Mouse (Mus musculus) ES-E14 (cell line): ENCODE measurements around the gene Olfr658. TPM values are rescaled to one million over a fixed set of nuclear protein-coding genes. Genes with fewer than 3 reads are reported as not detected.
A peak's percentile ranks its signal among the peaks of the same experiment; 100 is the strongest.

Experiments used
- DNase-seq: peaks from one replicate; pipeline ENCODE4 v3.0.0-alpha.2; 2013; ENCODE audit warnings: low read depth, low spot score
- H3K27ac ChIP-seq: 2 replicates; pipeline ENCODE4 v1.5.1; 2012; ENCODE audit warnings: low read depth, mild to moderate bottlenecking, low read length, moderate library complexity, mixed read lengths; ENCODE audit not compliant: poor library complexity, insufficient read depth, severe bottlenecking
- H3K36me3 ChIP-seq: 2 replicates; pipeline ENCODE4 v1.6.1; 2012; ENCODE audit warnings: mild to moderate bottlenecking, low read length, moderate library complexity, mixed read lengths; ENCODE audit not compliant: control insufficient read depth, poor library complexity, insufficient read depth, severe bottlenecking
- H3K4me1 ChIP-seq, 2 experiments: fragments of 150-350 bp in 1 of 2; sonication (generic) in 1 of 2; 2 replicates each; pipeline ENCODE4 v1.6.1; 2012; ENCODE audit warnings: low read length in 2 of 2, mild to moderate bottlenecking in 1 of 2, mixed read lengths in 1 of 2; ENCODE audit not compliant: control insufficient read depth in 2 of 2, insufficient read depth in 2 of 2, poor library complexity in 1 of 2
- H3K4me3 ChIP-seq, 2 experiments: fragments of 150-350 bp in 1 of 2; sonication (generic) in 1 of 2; 2 replicates each; pipeline ENCODE4 v1.5.1; 2012; ENCODE audit warnings: low read length in 2 of 2, low read depth in 1 of 2, mild to moderate bottlenecking in 1 of 2, mixed read lengths in 1 of 2; ENCODE audit not compliant: insufficient read depth in 1 of 2, poor library complexity in 1 of 2, severe bottlenecking in 1 of 2
- H3K9ac ChIP-seq: 2 replicates; pipeline ENCODE4 v1.6.1; 2012; ENCODE audit warnings: low read depth, mild to moderate bottlenecking, low read length, mixed read lengths; ENCODE audit not compliant: poor library complexity, insufficient read depth, severe bottlenecking
- H3K9me3 ChIP-seq: fragments of 150-350 bp; sonication (generic); 2 replicates; pipeline ENCODE4 v1.6.1; 2012; ENCODE audit warnings: low read depth, mild to moderate bottlenecking, low read length; ENCODE audit not compliant: control insufficient read depth, insufficient read depth
- CHD2 ChIP-seq: IDR thresholded peaks from 2 replicates; pipeline ENCODE4 v1.6.1; 2014; ENCODE audit warnings: mild to moderate bottlenecking, low read depth, low read length, inconsistent platforms
- HCFC1 ChIP-seq: IDR thresholded peaks from 2 replicates; pipeline ENCODE4 v1.6.1; 2012; ENCODE audit warnings: low read length, inconsistent platforms, borderline replicate concordance; ENCODE audit not compliant: insufficient read depth
- MAFK ChIP-seq: IDR thresholded peaks from 2 replicates; pipeline ENCODE4 v1.6.1; 2014; ENCODE audit warnings: mild to moderate bottlenecking, low read depth, low read length, inconsistent platforms; ENCODE audit not compliant: insufficient read depth
- ZC3H11A ChIP-seq: IDR thresholded peaks from 2 replicates; pipeline ENCODE4 v1.6.1; 2012; ENCODE audit warnings: low read depth, mild to moderate bottlenecking, inconsistent platforms, low read length, borderline replicate concordance
- ZNF384 ChIP-seq: IDR thresholded peaks from 2 replicates; pipeline ENCODE4 v1.6.1; 2012; ENCODE audit warnings: low read depth, low read length, inconsistent platforms
- in situ Hi-C, 2 experiments: fragments of 600-800 bp; cut with MboI; formaldehyde crosslinking; loops; one replicate each; pipeline ENCODE4 v1.15.1; 2025; ENCODE audit warnings: low sequenced_read_pairs in 2 of 2, inconsistent platforms in 1 of 2; ENCODE audit not compliant: unreplicated experiment in 2 of 2
- total RNA-seq: library from RNA; depleted of rRNA; stranded (reverse); fragments of 300-350 nt; gene quantifications from 2 replicates; pipeline ENCODE4 v1.2.3, GENCODE M21; 2012; rRNA removed

Gene Olfr658
- 0.04 TPM in 1 of 2 replicates, not detected in the other for total RNA-seq

- in situ Hi-C loops, result no loop called here
- no peaks in the 10 kb centered on the region for H3K9me3 ChIP-seq
- no peak within 1 kb of the TSS for H3K9ac ChIP-seq
- no peak within 1 kb of the TSS for H3K27ac ChIP-seq
- peaks cover 0 to 3% of the 10 kb centered on the region in 2 experiments; a peak in 1 of 4 replicates for H3K4me1 ChIP-seq
- peak within 1 kb of the TSS; percentile 64 to 73 for H3K4me3 ChIP-seq
- DNase-seq, result peak; percentile 28
- TF ChIP-seq ZC3H11A (peak; percentile 26; the same call in 1 of the 2 replicates), CHD2 (no peak)
- H3K36me3 ChIP-seq, result no peaks in the 10 kb centered on the region
Observed at GRCm38 (mm10) chr7:104646841-104647482, at the start of gene Olfr658. Olfr658 (minus strand) TSS chr7:104647305.

- H3K36me3 ChIP-seq, result no peaks in the 10 kb centered on the region
- H3K4me1 ChIP-seq, result no peaks in the 10 kb centered on the region
- no peaks in the 10 kb centered on the region for H3K9me3 ChIP-seq
- TF ChIP-seq CHD2, result no peak
- TF ChIP-seq ZNF384, result no peak
- no peak for TF ChIP-seq HCFC1
- no peak for TF ChIP-seq MAFK
- no peak for TF ChIP-seq ZC3H11A
- in situ Hi-C loops, result no loop called here
- no peak for DNase-seq
- no peak within 1 kb of the TSS for H3K4me3 ChIP-seq
- no peak within 1 kb of the TSS for H3K27ac ChIP-seq
- no peak within 1 kb of the TSS for H3K9ac ChIP-seq
Observed at GRCm38 (mm10) chr7:104686201-104686600, 39.1 kb upstream of the Olfr658 start, which contains the start of gene Olfr661. Olfr661 (plus strand) TSS chr7:104686501.

GRCm38 (mm10) chr7:104666453-104666852, 19.3 kb upstream of the Olfr658 start, which contains the start of gene Olfr659:
Olfr659 (plus strand) TSS chr7:104666753.
- in situ Hi-C loops, result no loop called here

GRCm38 (mm10) chr7:104624494-104624893, 22.6 kb downstream of the Olfr658 start, which contains the start of gene Olfr657:
Olfr657 (plus strand) TSS chr7:104624794.
- H3K36me3 ChIP-seq, result no peaks in the 10 kb centered on the region
- H3K4me1 ChIP-seq, result no peaks in the 10 kb centered on the region
- no peak within 1 kb of the TSS for H3K4me3 ChIP-seq
- H3K9ac ChIP-seq, result no peak within 1 kb of the TSS
- no peak within 1 kb of the TSS for H3K27ac ChIP-seq
- H3K9me3 ChIP-seq, result no peaks in the 10 kb centered on the region
- no peak for DNase-seq
- in situ Hi-C loops, result loop anchor here in 1 of 2 experiments (25.0 kb wide), 1 partner anchor 437 kb away; the partner anchor contains the start of genes Olfr648 and Olfr649
- TF ChIP-seq HCFC1 (no peak), ZC3H11A (no peak), MAFK (no peak), ZNF384 (no peak), CHD2 (no peak)

More at GRCm38 (mm10) chr7:104666453-104666852, 19.3 kb upstream of the Olfr658 start, which contains the start of gene Olfr659:
- Histone ChIP-seq H3K9me3 (no peaks in the 10 kb centered on the region), H3K9ac (no peak within 1 kb of the TSS), H3K4me1 (no peaks in the 10 kb centered on the region), H3K4me3 (no peak within 1 kb of the TSS), H3K36me3 (no peaks in the 10 kb centered on the region), H3K27ac (no peak within 1 kb of the TSS)
- TF ChIP-seq MAFK, result no peak
- TF ChIP-seq HCFC1, result no peak
- TF ChIP-seq ZNF384, result no peak
- no peak for TF ChIP-seq ZC3H11A
- no peak for TF ChIP-seq CHD2
- no peak for DNase-seq
